Mouse (Mus musculus) fibroblast of lung, adult 2 months (primary cell): ENCODE measurements at regions not wholly inside any gene's neighbourhood (a gene's known extent, or its start where the extent isn't known, plus 50 kb on each side); places are given as distances from the start of the nearest gene placed in this dataset.
"Not testable (repeated sequence)": the region's sequence is repeated elsewhere in the genome, so short reads cannot be mapped to it uniquely, and the experiment has no call there.

Source experiments
- DNase-seq: peaks from one replicate; pipeline ENCODE4 v3.0.0-alpha.2; 2011; ENCODE audit warnings: low read depth

- DNase-seq: no peak
These were observed 222.3 kb upstream of the Zpld1 start for GRCm38 (mm10) chr16:55520077-55520476.

- peak; percentile 15 for DNase-seq
These were observed 221.9 kb upstream of the Zpld1 start for GRCm38 (mm10) chr16:55519646-55520045.

GRCm38 (mm10) chr16:55516994-55517393 lies 219.2 kb upstream of the Zpld1 start:
- DNase-seq: no peak

GRCm38 (mm10) chr16:55515228-55515696 lies 217.5 kb upstream of the Zpld1 start:
- no peak for DNase-seq

GRCm38 (mm10) chr16:55514448-55515200 lies 216.8 kb upstream of the Zpld1 start:
- no peak for DNase-seq

- DNase-seq: peak; percentile 27
These were observed 207.1 kb upstream of the Zpld1 start for GRCm38 (mm10) chr16:55504796-55505413.

- DNase-seq: no peak
These were observed 206.5 kb upstream of the Zpld1 start for GRCm38 (mm10) chr16:55504274-55504673.

- no peak for DNase-seq
These were observed 205.5 kb upstream of the Zpld1 start for GRCm38 (mm10) chr16:55503273-55503672.

- not testable (repeated sequence) for DNase-seq
These were observed 202.0 kb upstream of the Zpld1 start for GRCm38 (mm10) chr16:55499831-55500230.

- no peak for DNase-seq
These were observed 197.3 kb upstream of the Zpld1 start for GRCm38 (mm10) chr16:55495051-55495450.

GRCm38 (mm10) chr16:55494162-55494561 lies 196.4 kb upstream of the Zpld1 start:
- no peak for DNase-seq

GRCm38 (mm10) chr16:55492111-55492510 lies 194.3 kb upstream of the Zpld1 start:
- DNase-seq: no peak

GRCm38 (mm10) chr16:55484391-55484790 lies 186.6 kb upstream of the Zpld1 start:
- DNase-seq: no peak

- DNase-seq: no peak
These were observed 183.0 kb upstream of the Zpld1 start for GRCm38 (mm10) chr16:55480745-55481144.

GRCm38 (mm10) chr16:55480304-55480703 lies 182.5 kb upstream of the Zpld1 start:
- no peak for DNase-seq

GRCm38 (mm10) chr16:55476544-55477208 lies 178.9 kb upstream of the Zpld1 start:
- DNase-seq: peak; percentile 31

GRCm38 (mm10) chr16:55474950-55475525 lies 177.3 kb upstream of the Zpld1 start:
- DNase-seq: no peak

GRCm38 (mm10) chr16:55471396-55471795 lies 173.6 kb upstream of the Zpld1 start:
- no peak for DNase-seq

GRCm38 (mm10) chr16:55470721-55471120 lies 172.9 kb upstream of the Zpld1 start:
- no peak for DNase-seq

- no peak for DNase-seq
These were observed 171.9 kb upstream of the Zpld1 start for GRCm38 (mm10) chr16:55469703-55470102.

- peak; percentile 29 for DNase-seq
These were observed 171.2 kb upstream of the Zpld1 start for GRCm38 (mm10) chr16:55468833-55469458.

GRCm38 (mm10) chr16:55460519-55460918 lies 162.7 kb upstream of the Zpld1 start:
- no peak for DNase-seq
